ENCODE assay signal across 9 mouse cellular contexts in genomic region chr15:100687430-100687971, GRCm38 (mm10). TPM values are rescaled to one million over a fixed set of nuclear protein-coding genes. Genes with fewer than 3 reads are reported as not detected.
DNase-seq lines count a peak whose midpoint lies in the region; ATAC-seq and TF ChIP-seq lines count a peak whose summit lies in the region.
"Had no signal": no experiment of that assay in that cellular context is flagged by ENCODE, and none has a peak within 500 bp of the region (broad histone marks: within the 10 kb centered on the region; RNA-seq: fewer than 3 reads in every experiment).

Gene Cela1, minus strand, starts transcription at chr15:100687921.

- H3K4me3 ChIP-seq in lung, postnatal 0 days (ENCODE audit: low read depth, low read length) = no peak within 1 kb of the TSS
- no peak within 1 kb of the TSS for H3K4me3 ChIP-seq in neural tube, embryonic 15.5 days (replicated peaks)

- H3K9me3 ChIP-seq in lung, postnatal 0 days (ENCODE audit: low read length) = no peaks in the 10 kb centered on the region; the same call in 1 of the 2 replicates
- no peaks in the 10 kb centered on the region for H3K9me3 ChIP-seq in neural tube, embryonic 15.5 days (replicated peaks)

- DNase-seq in lung, postnatal 0 days (ENCODE audit: low spot score) = no peak
- no peak for DNase-seq in lung, postnatal 10 days
- DNase-seq in adrenal gland, adult 18-20 months (ENCODE audit: low spot score in 2 of 2) = peak in 1 of 2 experiments; percentile 36
- DNase-seq in frontal cortex, postnatal 14 days (ENCODE audit: low spot score in 2 of 2) = no peak
- DNase-seq in cerebellum, adult 9-10 months = no peak
- DNase-seq in yolk sac, embryonic 10.5 days (ENCODE audit: low spot score) = no peak
- DNase-seq: midbrain, embryonic 14.5 days had no signal

- no peak for TF ChIP-seq EP300 in lung, postnatal 0 days (IDR thresholded peaks at IDR 0.05)

- TF ChIP-seq CTCF in lung, postnatal 0 days (IDR thresholded peaks at IDR 0.05) = no peak

- no peaks in the 10 kb centered on the region for H3K36me3 ChIP-seq in lung, postnatal 0 days (ENCODE audit: insufficient read depth, low read length)
- no peaks in the 10 kb centered on the region for H3K36me3 ChIP-seq in neural tube, embryonic 15.5 days

- H3K27ac ChIP-seq in lung, postnatal 0 days (ENCODE audit: low read length) = no peak within 1 kb of the TSS
- no peak within 1 kb of the TSS for H3K27ac ChIP-seq in neural tube, embryonic 15.5 days (replicated peaks)

- no peak within 1 kb of the TSS for H3K4me2 ChIP-seq in lung, postnatal 0 days (replicated peaks; ENCODE audit: low read depth, low read length)
- H3K4me2 ChIP-seq in neural tube, embryonic 15.5 days = peak within 1 kb of the TSS; percentile 20; the same call in 1 of the 2 replicates

- H3K9ac ChIP-seq in lung, postnatal 0 days (replicated peaks; ENCODE audit: low read depth) = no peak within 1 kb of the TSS
- H3K9ac ChIP-seq in neural tube, embryonic 15.5 days (replicated peaks) = no peak within 1 kb of the TSS

- H3K27me3 ChIP-seq in lung, postnatal 0 days (replicated peaks; ENCODE audit: insufficient read depth, low read length) = no peaks in the 10 kb centered on the region
- no peaks in the 10 kb centered on the region for H3K27me3 ChIP-seq in neural tube, embryonic 15.5 days (replicated peaks)

- no peaks in the 10 kb centered on the region for H3K4me1 ChIP-seq in lung, postnatal 0 days (ENCODE audit: insufficient read depth, low read depth, low read length)
- H3K4me1 ChIP-seq in neural tube, embryonic 15.5 days = peaks cover 8% of the 10 kb centered on the region

- ATAC-seq in lung, postnatal 0 days = no peak
- peak; percentile 12 for ATAC-seq in inflammation-experienced regulatory T-cells, adult 6 months
- no peak for ATAC-seq in neural tube, embryonic 15.5 days (ENCODE audit: low FRiP score)

- 66% methylated on average over 8 of the region's 8 CpGs for WGBS in lung, postnatal 0 days
- WGBS in neural tube, embryonic 15.5 days = 75% methylated on average over 8 of the region's 8 CpGs

RNA-seq across cellular contexts. Expression of gene Cela1, which starts in this region (rescaled TPM):
- polyA plus RNA-seq in lung, postnatal 0 days (2015; fragmentation: Nextera tagmentation; extraction: Ambion mirVana) = 5.0 and 11.4 TPM in 2 replicates
- 10 to 100 TPM; 46.7 to 87.1 TPM for total RNA-seq in adrenal gland, adult 18-20 months (2021)
- 10 to 100 TPM in 1 of 3 experiments, 1 to 10 TPM in 2; 6.8 to 12.6 (median 8.2) TPM for polyA plus RNA-seq in inflammation-experienced regulatory T-cells, adult 6 months (2017; shearing (Covaris generic))
- polyA plus RNA-seq in neural tube, embryonic 15.5 days (2015; fragmentation: Nextera tagmentation; extraction: Ambion mirVana) = 3.1 and 5.8 TPM in 2 replicates
